Mouse (Mus musculus): ENCODE data around the gene Hemk1. TPM values are rescaled to one million over a fixed set of nuclear protein-coding genes. Genes with fewer than 3 reads are reported as not detected.

Gene Hemk1
- polyA plus RNA-seq (2015; fragmentation: Nextera tagmentation; extraction: Ambion mirVana): 13.3 and 13.9 TPM in 2 replicates

DNA sequence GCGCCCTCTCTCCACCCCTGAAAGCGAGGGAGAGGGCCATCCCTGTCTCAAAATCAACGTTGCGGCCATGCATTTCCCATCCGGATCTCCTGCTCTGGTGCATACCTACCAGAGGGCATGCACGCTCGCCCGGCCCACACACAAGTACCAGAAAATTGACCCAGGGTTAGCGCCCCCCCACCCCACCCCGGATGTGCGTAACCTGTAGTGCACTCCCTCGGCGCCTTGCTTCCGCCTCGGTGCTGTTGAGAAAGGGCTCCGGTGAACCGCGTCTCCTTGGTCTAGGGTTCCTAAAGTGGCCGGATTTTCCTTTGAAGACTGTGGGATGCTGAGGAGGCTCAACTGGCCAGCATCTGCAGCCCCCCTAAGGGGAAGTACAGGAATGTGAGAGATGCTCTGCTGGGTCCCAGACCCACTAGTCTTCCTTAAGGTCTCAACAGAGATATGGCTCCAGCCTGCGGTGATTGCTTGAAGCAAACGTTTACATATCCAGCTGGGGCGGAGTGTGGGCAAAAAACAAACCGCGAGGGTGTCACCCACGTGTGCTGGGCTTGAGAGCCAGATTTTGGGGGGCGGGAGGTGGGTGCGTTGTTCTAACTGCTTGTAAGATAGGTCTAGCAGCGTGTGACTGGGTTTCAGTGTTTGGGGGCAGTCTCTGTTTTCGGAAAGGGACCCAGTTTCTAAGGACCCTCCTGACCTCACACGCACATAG is at the start of gene Hemk1:
Gene Hemk1 (minus strand): TSS at position 179 of the 712 bp plus-strand sequence.
- WGBS: 3% methylated on average over 30 of the region's 30 CpGs
- Histone ChIP-seq H3K4me1 (peaks cover 31% of the 10 kb centered on the region), H3K27ac (peak within 1 kb of the TSS; percentile 60), H3K4me3 (peak within 1 kb of the TSS; percentile 62), H3K9me3 (replicated peaks) (no peaks in the 10 kb centered on the region), H3K9ac (peak within 1 kb of the TSS; percentile 81), H3K4me2 (peak within 1 kb of the TSS; percentile 87), H3K27me3 (peaks cover 14% of the 10 kb centered on the region), H3K36me3 (ENCODE audit: poor library complexity, severe bottlenecking) (0 out of 2 replicates have a peak, but pooled peaks cover 5% of the 10 kb centered on the region)
- ATAC-seq: peak; percentile 87

DNA sequence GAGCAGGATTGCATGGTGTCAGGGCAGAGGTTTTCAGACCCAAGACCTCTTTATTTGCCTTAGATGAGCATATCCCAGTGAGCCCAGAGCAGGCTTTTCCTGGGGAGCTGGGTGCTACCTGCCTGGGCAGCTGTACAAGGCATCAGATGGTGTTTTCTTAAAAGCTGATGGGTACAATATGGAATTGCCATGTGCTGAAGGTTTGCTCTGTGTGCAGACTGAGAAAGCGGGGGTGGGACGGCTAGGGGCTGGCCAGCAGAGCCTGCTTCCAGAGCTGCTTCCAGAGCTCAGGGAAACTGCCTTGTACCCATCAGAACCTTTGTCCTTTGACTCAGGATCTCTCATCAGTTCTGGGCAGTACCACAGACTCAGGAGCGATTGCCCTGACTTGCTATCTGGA is 49.6 kb upstream of the Hemk1 start:
- H3K4me2 ChIP-seq: no peak overlapping the region
- H3K9me3 ChIP-seq (replicated peaks): no peaks in the 10 kb centered on the region
- peaks cover 40% of the 10 kb centered on the region for H3K27me3 ChIP-seq
- H3K4me1 ChIP-seq: peaks cover 15% of the 10 kb centered on the region
- WGBS: 93% methylated on average over 3 of the region's 3 CpGs
- no peak overlapping the region for H3K4me3 ChIP-seq
- ATAC-seq: no peak
- no peak overlapping the region for H3K9ac ChIP-seq
- H3K27ac ChIP-seq: no peak overlapping the region
- H3K36me3 ChIP-seq (ENCODE audit: poor library complexity, severe bottlenecking): no peaks in the 10 kb centered on the region

DNA sequence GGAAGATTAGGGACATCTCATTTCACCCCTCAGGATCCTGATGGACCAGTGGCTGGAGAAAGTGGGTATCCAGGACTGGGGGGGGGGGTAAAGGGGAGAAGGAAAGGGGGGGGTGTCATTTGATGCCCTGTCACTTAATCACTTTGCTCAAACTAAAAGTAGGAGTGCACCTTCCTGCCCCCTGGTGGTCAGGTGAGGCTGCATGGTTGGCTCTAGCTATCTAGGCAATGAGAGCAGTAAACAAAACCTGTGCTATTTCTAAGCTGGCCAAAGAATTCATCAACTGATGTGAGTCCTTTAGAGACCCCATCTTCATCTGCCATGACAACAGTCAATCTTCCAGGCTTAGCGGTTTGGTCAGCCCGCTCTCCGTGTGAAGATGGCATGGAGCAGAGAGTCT is 48.6 kb upstream of the Hemk1 start:
- Histone ChIP-seq H3K27me3 (peaks cover 50% of the 10 kb centered on the region), H3K9me3 (replicated peaks) (no peaks in the 10 kb centered on the region), H3K4me2 (no peak overlapping the region), H3K4me1 (peaks cover 20% of the 10 kb centered on the region), H3K4me3 (no peak overlapping the region), H3K9ac (no peak overlapping the region), H3K27ac (no peak overlapping the region), H3K36me3 (ENCODE audit: poor library complexity, severe bottlenecking) (no peaks in the 10 kb centered on the region)
- no peak for ATAC-seq
- 65% methylated on average over 3 of the region's 3 CpGs for WGBS

DNA sequence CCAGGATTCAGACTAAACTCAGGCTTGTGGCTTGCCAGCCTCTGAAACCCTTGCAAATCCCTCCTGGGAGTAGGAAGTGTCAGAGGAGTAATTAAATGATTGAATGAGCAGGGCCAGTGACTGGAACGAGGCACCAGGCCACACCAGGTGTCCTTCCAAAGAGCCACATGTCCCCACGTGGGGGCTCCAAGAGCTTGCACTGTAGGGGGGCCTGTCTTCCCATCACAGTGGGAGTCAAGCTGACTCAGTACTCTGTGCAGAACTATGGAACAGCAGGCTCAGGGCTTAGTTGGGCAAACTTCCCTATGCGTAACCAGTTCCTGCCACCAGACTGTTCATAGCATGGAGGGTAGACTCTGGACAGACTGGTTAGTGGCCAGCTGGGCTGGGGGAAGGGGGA is 46.2 kb upstream of the Hemk1 start:
- Histone ChIP-seq H3K4me3 (no peak overlapping the region), H3K4me2 (no peak overlapping the region), H3K27ac (no peak overlapping the region), H3K9me3 (replicated peaks) (no peaks in the 10 kb centered on the region), H3K9ac (no peak overlapping the region), H3K4me1 (peaks cover 16% of the 10 kb centered on the region), H3K27me3 (peaks cover 73% of the 10 kb centered on the region), H3K36me3 (ENCODE audit: poor library complexity, severe bottlenecking) (no peaks in the 10 kb centered on the region)
- WGBS: 26% methylated on average over 3 of the region's 3 CpGs
- ATAC-seq: no peak

DNA sequence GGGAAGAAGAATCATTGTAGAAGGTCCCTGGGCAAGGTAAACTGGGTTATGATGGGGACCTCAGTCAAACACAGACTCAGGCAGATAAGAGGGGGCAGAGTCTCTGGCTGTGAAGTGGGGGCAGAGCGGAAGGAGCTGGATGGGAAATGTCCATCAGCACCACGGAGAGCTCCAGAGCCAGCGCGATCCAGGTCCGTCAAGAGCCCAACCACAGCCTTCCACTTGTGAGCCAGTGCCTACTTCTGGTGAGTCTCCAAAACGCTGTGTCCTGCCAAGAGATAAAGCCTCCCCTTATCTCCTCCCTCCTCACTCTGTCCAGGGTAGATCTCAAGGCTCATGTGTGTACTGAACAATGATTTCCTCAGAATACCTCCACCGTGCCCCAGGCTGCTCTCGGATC is 43.6 kb upstream of the Hemk1 start:
- 6% methylated on average over 8 of the region's 8 CpGs for WGBS

DNA sequence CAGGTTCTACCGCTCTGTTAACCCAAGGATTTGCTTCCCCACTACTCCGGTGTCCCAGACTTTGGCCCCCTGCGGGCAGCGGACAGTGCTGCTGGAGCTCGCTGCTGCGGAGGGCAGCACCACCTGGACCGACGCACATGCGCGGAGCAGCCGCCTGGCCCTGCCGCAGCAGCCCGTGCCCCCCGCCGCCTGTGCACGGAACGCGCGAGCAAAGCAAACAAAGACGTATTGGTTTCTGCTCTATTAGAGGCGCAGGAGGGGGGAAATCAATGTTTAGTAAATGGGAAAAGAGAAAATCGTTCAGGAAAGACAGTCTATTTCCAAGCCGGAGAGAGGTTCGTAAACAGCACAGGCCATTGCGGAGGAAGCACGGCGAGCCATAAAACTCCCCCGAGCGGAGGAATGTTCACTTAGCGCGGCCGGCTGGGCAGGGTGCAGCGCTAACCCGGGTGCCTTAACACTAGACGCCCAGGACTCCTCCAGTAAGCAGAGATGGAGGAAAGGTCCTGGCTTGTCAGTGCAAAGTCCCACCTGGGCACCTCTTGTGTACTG is 39.9 kb upstream of the Hemk1 start:
- peak overlapping the region; percentile 42; the same call in 1 of the 2 replicates for H3K27ac ChIP-seq
- H3K4me1 ChIP-seq: peaks cover 31% of the 10 kb centered on the region
- peaks cover 89% of the 10 kb centered on the region for H3K27me3 ChIP-seq

More for the DNA sequence above, 43.6 kb upstream of the Hemk1 start:
- Histone ChIP-seq H3K27me3 (peaks cover 92% of the 10 kb centered on the region), H3K4me3 (no peak overlapping the region), H3K4me1 (peaks cover 26% of the 10 kb centered on the region), H3K27ac (no peak overlapping the region), H3K36me3 (ENCODE audit: poor library complexity, severe bottlenecking) (no peaks in the 10 kb centered on the region), H3K4me2 (no peak overlapping the region), H3K9me3 (replicated peaks) (no peaks in the 10 kb centered on the region), H3K9ac (no peak overlapping the region)
- ATAC-seq: no peak

DNA sequence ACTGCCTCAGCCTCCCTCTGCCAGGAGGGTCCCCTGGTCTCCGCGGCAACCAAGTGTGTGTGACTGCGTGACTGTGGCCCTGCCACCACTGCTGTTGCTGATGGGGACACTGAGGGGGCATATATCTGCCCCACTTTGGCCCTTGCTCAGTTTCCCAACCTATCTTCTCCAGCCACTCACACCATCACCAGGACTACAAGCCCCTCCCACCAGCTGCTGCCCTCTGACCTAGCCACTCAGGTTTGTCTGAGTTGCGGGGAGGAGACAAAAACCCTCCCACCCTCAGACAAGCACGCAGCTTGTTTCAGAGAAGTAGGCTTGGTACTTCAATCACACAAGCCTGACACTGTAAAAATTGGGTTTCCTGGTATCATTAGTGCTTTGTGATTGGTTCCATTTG is 37.3 kb upstream of the Hemk1 start:
- Histone ChIP-seq H3K36me3 (ENCODE audit: poor library complexity, severe bottlenecking) (no peaks in the 10 kb centered on the region), H3K27me3 (peaks cover 67% of the 10 kb centered on the region), H3K4me1 (peaks cover 22% of the 10 kb centered on the region), H3K4me3 (no peak overlapping the region), H3K9ac (no peak overlapping the region), H3K9me3 (replicated peaks) (no peaks in the 10 kb centered on the region), H3K27ac (no peak overlapping the region), H3K4me2 (no peak overlapping the region)
- no peak for ATAC-seq
- 18% methylated on average over 5 of the region's 5 CpGs for WGBS

More for the DNA sequence above, 39.9 kb upstream of the Hemk1 start:
- Histone ChIP-seq H3K36me3 (ENCODE audit: poor library complexity, severe bottlenecking) (no peaks in the 10 kb centered on the region), H3K9ac (peak overlapping the region; percentile 60), H3K9me3 (replicated peaks) (no peaks in the 10 kb centered on the region), H3K4me2 (peak overlapping the region; percentile 76), H3K4me3 (peak overlapping the region; percentile 43)
- under 1% methylated on average over 35 of the region's 35 CpGs for WGBS
- ATAC-seq: peak; percentile 68

DNA sequence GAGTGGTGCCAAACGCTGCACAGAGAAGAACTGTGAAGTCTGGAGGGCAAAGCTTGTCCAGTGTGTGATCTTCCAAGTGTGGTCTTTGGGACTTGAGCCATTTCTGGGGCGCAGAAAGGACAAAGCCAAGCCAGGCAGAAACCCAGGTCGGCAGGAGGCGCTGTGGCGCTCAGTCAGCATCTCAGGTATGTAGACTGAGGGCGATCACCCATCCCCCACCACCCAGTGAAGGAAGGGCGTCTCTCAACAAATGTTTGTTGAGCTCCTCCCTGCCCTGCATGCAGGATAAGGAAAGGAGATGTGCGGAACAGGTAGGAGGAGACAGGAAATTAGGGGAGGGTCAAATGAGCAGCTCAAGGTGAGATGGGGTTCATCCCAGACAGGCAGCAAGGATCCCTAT is 36.5 kb upstream of the Hemk1 start:
- no peaks in the 10 kb centered on the region for H3K36me3 ChIP-seq (ENCODE audit: poor library complexity, severe bottlenecking)
- H3K4me2 ChIP-seq: no peak overlapping the region
- no peak overlapping the region for H3K4me3 ChIP-seq
- peaks cover 22% of the 10 kb centered on the region for H3K4me1 ChIP-seq
- WGBS: 7% methylated on average over 8 of the region's 8 CpGs
- ATAC-seq: no peak
- no peak overlapping the region for H3K27ac ChIP-seq
- no peaks in the 10 kb centered on the region for H3K9me3 ChIP-seq (replicated peaks)
- H3K9ac ChIP-seq: no peak overlapping the region
- peaks cover 60% of the 10 kb centered on the region for H3K27me3 ChIP-seq

DNA sequence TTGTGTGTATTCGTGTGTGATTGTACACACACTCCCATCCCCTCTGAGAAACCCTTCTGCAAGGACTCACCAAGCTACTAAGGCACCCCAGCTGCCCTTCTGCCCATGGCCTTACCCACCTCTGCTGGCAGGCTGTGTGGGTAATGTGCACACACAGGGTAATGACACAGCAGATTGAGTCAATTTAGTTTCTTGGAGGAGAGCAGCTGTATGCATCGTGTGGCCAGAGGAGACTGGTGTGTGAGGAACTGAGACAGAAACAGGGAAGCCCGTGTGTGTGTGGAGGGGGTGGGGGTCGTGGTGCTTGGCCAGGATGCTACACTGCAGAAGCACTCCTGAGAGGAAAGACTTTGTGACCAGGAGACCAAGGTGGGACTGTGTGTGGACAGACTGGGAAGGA is 34.3 kb upstream of the Hemk1 start:
- Histone ChIP-seq H3K36me3 (ENCODE audit: poor library complexity, severe bottlenecking) (no peaks in the 10 kb centered on the region), H3K9me3 (replicated peaks) (no peaks in the 10 kb centered on the region), H3K4me2 (no peak overlapping the region), H3K27ac (no peak overlapping the region), H3K9ac (no peak overlapping the region; the same call in 1 of the 2 replicates), H3K4me1 (peaks cover 5% of the 10 kb centered on the region), H3K4me3 (no peak overlapping the region), H3K27me3 (peaks cover 49% of the 10 kb centered on the region)
- 60% methylated on average over 4 of the region's 4 CpGs for WGBS
- no peak for ATAC-seq

DNA sequence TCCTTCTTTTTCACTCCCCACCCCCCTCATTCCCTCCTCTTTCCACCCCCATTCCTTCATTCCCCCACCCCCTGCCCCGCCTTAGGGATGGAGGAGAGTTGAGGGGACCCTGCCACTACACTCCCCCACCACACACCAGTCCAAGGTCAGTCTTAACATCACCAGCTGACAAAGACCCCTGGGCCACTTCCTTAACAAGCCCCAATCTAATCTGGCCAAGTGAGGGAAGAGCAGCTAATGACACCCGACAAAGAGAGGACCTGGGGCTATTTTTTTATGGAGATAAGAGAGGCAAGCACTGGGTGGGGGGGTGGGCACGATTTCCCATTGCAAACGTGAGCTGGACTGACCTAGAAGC is 31.9 kb upstream of the Hemk1 start:
- Histone ChIP-seq H3K27me3 (peaks cover 39% of the 10 kb centered on the region), H3K9me3 (replicated peaks) (no peaks in the 10 kb centered on the region), H3K4me3 (no peak overlapping the region), H3K4me1 (no peaks in the 10 kb centered on the region), H3K27ac (no peak overlapping the region), H3K9ac (no peak overlapping the region), H3K36me3 (ENCODE audit: poor library complexity, severe bottlenecking) (no peaks in the 10 kb centered on the region), H3K4me2 (no peak overlapping the region)
- ATAC-seq: no peak
- 8% methylated on average over 4 of the region's 4 CpGs for WGBS

DNA sequence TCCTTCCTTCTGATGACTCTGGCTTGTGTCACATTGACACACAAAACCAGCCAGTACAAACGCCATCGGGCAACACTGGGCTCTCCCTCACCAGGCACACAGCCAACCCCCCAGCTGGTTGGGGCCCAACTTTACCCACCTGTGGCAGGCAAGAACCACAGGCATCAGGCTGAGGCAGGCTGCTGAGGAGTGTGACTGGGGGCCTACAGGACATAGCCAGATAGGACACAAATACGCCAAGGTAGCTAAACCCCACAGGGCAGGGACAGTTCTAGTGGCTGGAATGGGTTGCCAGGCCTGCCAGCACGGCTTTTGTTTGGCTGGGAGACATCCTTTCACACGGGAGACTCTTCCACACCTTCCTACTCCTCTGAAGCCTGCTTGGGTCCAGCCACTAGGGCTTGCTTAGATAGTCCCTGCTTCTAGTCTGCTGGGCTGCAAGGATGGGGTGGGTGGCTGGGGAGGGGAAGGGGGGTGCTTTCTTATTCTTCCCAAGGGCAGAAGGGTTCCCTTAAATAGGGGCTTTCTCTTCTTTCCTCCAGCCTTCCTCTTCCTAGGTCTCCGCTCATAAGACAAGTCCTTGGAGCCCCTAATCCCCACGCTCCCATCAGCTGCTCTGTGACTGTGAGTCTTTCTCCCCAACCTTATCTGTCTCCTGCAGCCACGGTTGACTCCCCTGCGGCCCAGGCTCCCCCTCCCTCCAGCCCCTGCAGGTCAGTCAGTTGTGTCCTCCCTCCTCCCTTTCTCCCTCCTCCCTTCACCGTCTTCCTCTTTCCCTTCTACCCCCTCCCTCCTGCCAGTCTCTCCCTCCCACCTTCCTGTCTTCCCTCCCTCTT is 31.3 kb upstream of the Hemk1 start:
- no peak for ATAC-seq
- Histone ChIP-seq H3K9me3 (replicated peaks) (no peaks in the 10 kb centered on the region), H3K36me3 (ENCODE audit: poor library complexity, severe bottlenecking) (no peaks in the 10 kb centered on the region), H3K27me3 (peaks cover 39% of the 10 kb centered on the region), H3K4me1 (no peaks in the 10 kb centered on the region), H3K9ac (no peak overlapping the region), H3K27ac (no peak overlapping the region), H3K4me2 (no peak overlapping the region), H3K4me3 (no peak overlapping the region)
- WGBS: 45% methylated on average over 10 of the region's 10 CpGs

DNA sequence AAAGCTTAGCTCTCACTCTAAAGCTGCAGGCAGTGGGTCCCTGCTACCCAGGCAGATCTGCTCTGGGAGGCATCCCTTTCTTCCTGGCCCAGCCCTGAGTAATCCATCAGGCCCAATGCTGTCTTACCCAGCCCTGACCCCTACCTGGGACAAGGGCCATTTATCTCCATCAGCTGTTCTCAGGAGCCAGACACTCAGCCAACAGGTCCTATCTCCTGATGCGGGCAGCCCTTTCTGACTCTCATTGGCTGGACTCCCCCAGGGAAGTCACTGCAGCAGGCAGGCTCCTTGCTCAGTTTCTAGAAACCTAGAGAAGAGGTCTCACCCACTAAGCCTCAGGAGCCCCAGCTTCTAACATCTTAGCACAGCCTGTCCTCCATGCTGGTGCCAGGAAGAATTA is 30.2 kb upstream of the Hemk1 start:
- no peak for ATAC-seq

More for the DNA sequence above, 30.2 kb upstream of the Hemk1 start:
- H3K9me3 ChIP-seq (replicated peaks): no peaks in the 10 kb centered on the region
- WGBS: 94% methylated on average over 1 of the region's 1 CpGs
- no peaks in the 10 kb centered on the region for H3K36me3 ChIP-seq (ENCODE audit: poor library complexity, severe bottlenecking)
- H3K4me1 ChIP-seq: no peaks in the 10 kb centered on the region
- H3K4me2 ChIP-seq: no peak overlapping the region
- no peak overlapping the region for H3K27ac ChIP-seq
- no peak overlapping the region for H3K9ac ChIP-seq
- no peak overlapping the region for H3K4me3 ChIP-seq
- peaks cover 30% of the 10 kb centered on the region for H3K27me3 ChIP-seq

Data from forebrain, embryonic 13.5 days (tissue).